Mouse (Mus musculus) forebrain, embryonic 11.5 days (tissue): ENCODE measurements around the gene Raver2. TPM values are rescaled to one million over a fixed set of nuclear protein-coding genes. Genes with fewer than 3 reads are reported as not detected.
A peak's percentile ranks its signal among the peaks of the same experiment; 100 is the strongest.

Source experiments
- ATAC-seq: fragments of 200-750 bp; cut with Nextera tagmentation; replicated peaks from 2 replicates; pipeline ENCODE4 v1.8.0; 2017; ENCODE audit warnings: moderate TSS enrichment; ENCODE audit not compliant: low FRiP score
- DNase-seq: peaks from one replicate; pipeline ENCODE4 v3.0.0-alpha.2; 2017; ENCODE audit warnings: low spot score
- H3K27ac ChIP-seq: fragments of 300-500 bp; sonication (generic); 2 replicates; pipeline ENCODE4 v1.5.1; 2014; ENCODE audit warnings: low read depth, low read length
- H3K27me3 ChIP-seq: fragments of 300-500 bp; sonication (generic); 2 replicates; pipeline ENCODE4 v1.6.1; 2014; ENCODE audit warnings: mild to moderate bottlenecking, low read length, mixed read lengths; ENCODE audit not compliant: control insufficient read depth, insufficient read depth
- H3K36me3 ChIP-seq: fragments of 300-500 bp; sonication (generic); 2 replicates; pipeline ENCODE4 v1.6.1; 2014; ENCODE audit warnings: mild to moderate bottlenecking, low read length, moderate library complexity, mixed read lengths; ENCODE audit not compliant: control insufficient read depth, insufficient read depth
- H3K4me1 ChIP-seq: fragments of 300-500 bp; sonication (generic); replicated peaks from 2 replicates; pipeline ENCODE4 v1.6.1; 2014; ENCODE audit warnings: low read length, mixed read lengths; ENCODE audit not compliant: control insufficient read depth, insufficient read depth
- H3K4me2 ChIP-seq: fragments of 300-500 bp; sonication (generic); 2 replicates; pipeline ENCODE4 v1.6.1; 2014; ENCODE audit warnings: low read depth, mild to moderate bottlenecking, low read length, moderate library complexity, mixed read lengths; ENCODE audit not compliant: severe bottlenecking
- H3K4me3 ChIP-seq: fragments of 300-500 bp; sonication (generic); 2 replicates; pipeline ENCODE4 v1.5.1; 2014; ENCODE audit warnings: low read depth, low read length
- H3K9ac ChIP-seq: fragments of 300-500 bp; sonication (generic); 2 replicates; pipeline ENCODE4 v1.6.1; 2014; ENCODE audit warnings: low read length
- H3K9me3 ChIP-seq: fragments of 300-500 bp; sonication (generic); 2 replicates; pipeline ENCODE4 v1.6.1; 2016; ENCODE audit warnings: low read length, mixed read lengths; ENCODE audit not compliant: control insufficient read depth
- WGBS: fragments of 180-500 bp; shearing (Covaris S2); extraction: QIAGEN DNeasy Blood & Tissue Kit; methylation state at CpG from one replicate; pipeline ENCODE4 v1.1.7; 2014; 5-methylcytosine and 5-hydroxymethylcytosine counted together
- polyA plus RNA-seq: library from polyadenylated mRNA; unstranded; fragments of >200 nt; fragmentation: Nextera tagmentation; extraction: Ambion mirVana; gene quantifications from 2 replicates; pipeline ENCODE4 v1.2.1, GENCODE M21; 2014

The Raver2 gene
- polyA plus RNA-seq: 13.7 and 14.0 TPM in 2 replicates

DNA sequence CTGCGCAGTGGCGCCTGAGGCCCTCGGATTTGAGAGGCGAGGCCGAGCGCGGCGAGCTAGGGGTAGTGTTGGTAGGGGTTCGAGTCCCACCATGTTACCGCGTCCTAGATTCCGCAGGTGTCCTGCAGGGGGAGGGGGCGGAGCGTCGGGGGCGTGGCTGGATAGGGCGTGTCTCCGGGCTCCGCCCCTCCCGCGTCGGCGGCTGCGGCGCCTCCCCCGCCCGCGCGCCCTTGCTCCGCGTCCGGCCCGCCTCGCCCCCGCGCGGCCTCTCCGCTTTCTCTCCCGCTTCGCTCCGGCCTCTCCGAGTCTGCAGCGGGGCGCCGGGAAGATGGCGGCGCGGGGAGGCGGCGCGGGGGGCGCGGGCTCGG, at the start of gene Raver2:
Raver2 (plus strand) TSS at position 198 of the 368 bp plus-strand sequence.
- WGBS: under 1% methylated on average over 24 of the region's 54 CpGs
- Histone ChIP-seq H3K27me3 (no peaks in the 10 kb centered on the region), H3K4me2 (peak within 1 kb of the TSS; percentile 89), H3K36me3 (no peaks in the 10 kb centered on the region), H3K4me3 (peak within 1 kb of the TSS; percentile 79), H3K9ac (peak within 1 kb of the TSS; percentile 82), H3K27ac (0 out of 2 replicates have a peak within 1 kb of the TSS, but pooled peaks have one; percentile 25), H3K4me1 (no peaks in the 10 kb centered on the region; the same call in 1 of the 2 replicates), H3K9me3 (no peaks in the 10 kb centered on the region)
- DNase-seq (peak; percentile 86), ATAC-seq (peak; percentile 82)

- DNase-seq (no peak), ATAC-seq (no peak)
- Histone ChIP-seq H3K9me3 (peaks cover 6% of the 10 kb centered on the region), H3K27me3 (no peaks in the 10 kb centered on the region), H3K4me3 (no peak within 1 kb of the TSS), H3K36me3 (no peaks in the 10 kb centered on the region), H3K27ac (no peak within 1 kb of the TSS), H3K4me2 (no peak within 1 kb of the TSS), H3K4me1 (no peaks in the 10 kb centered on the region), H3K9ac (no peak within 1 kb of the TSS)
- WGBS: 81% methylated on average over 4 of the region's 4 CpGs
These were observed 48.2 kb upstream of the Raver2 start, which contains the start of gene Gm10577 for GRCm38 (mm10) chr4:101020596-101020995. Gm10577 (minus strand) TSS chr4:101020696.

DNA sequence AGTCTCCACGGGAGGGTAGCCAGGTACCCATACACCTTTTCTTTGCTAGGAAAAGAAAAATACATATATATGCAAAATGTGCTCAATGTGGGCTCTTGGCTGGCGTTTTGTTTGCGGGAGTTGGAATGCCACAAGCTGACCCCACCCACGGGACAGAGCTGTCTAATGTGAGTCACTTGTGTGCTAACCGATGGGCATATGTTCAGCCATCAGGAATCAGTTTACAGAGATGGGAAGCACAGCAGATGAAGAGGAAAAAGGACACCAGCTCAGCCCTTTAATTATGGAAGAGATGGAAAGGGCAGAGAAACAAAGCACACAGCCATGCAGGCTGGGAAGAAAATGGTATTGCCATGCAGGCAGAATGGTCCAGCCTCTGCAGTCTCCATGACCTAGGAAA, 42.2 kb upstream of the Raver2 start:
- Histone ChIP-seq H3K27me3 (no peaks in the 10 kb centered on the region), H3K9me3 (peaks cover 6% of the 10 kb centered on the region), H3K4me2 (no peak overlapping the region), H3K27ac (no peak overlapping the region), H3K4me3 (no peak overlapping the region), H3K4me1 (no peaks in the 10 kb centered on the region), H3K36me3 (no peaks in the 10 kb centered on the region), H3K9ac (no peak overlapping the region)
- WGBS: 78% methylated on average over 5 of the region's 5 CpGs
- ATAC-seq: no peak
- DNase-seq: no peak

DNA sequence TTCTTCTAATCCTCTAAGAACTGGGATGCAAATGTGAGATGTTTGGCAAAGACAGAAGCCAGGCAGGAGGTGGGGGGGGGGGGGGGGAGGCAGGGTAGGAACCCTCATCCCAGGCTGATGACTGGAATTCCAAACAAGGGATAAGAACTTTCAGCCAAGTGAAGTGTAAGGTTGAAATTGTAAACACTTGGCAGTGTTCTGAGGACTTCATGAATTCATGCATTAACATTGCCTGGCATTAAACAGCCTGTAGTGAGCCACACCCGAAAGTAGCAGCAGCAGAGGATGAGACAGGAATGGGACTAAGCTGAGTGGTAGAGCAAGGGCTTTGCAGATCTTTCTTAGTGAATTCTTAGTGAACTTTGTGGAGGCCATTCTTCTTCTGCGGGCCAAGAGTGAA, 41.8 kb upstream of the Raver2 start:
- WGBS: 83% methylated on average over 2 of the region's 2 CpGs
- H3K27me3 ChIP-seq: no peaks in the 10 kb centered on the region
- no peaks in the 10 kb centered on the region for H3K4me1 ChIP-seq
- H3K4me2 ChIP-seq: no peak overlapping the region
- no peak overlapping the region for H3K9ac ChIP-seq
- ATAC-seq (no peak), DNase-seq (no peak)
- H3K27ac ChIP-seq: no peak overlapping the region
- peaks cover 6% of the 10 kb centered on the region for H3K9me3 ChIP-seq
- no peak overlapping the region for H3K4me3 ChIP-seq
- no peaks in the 10 kb centered on the region for H3K36me3 ChIP-seq

DNA sequence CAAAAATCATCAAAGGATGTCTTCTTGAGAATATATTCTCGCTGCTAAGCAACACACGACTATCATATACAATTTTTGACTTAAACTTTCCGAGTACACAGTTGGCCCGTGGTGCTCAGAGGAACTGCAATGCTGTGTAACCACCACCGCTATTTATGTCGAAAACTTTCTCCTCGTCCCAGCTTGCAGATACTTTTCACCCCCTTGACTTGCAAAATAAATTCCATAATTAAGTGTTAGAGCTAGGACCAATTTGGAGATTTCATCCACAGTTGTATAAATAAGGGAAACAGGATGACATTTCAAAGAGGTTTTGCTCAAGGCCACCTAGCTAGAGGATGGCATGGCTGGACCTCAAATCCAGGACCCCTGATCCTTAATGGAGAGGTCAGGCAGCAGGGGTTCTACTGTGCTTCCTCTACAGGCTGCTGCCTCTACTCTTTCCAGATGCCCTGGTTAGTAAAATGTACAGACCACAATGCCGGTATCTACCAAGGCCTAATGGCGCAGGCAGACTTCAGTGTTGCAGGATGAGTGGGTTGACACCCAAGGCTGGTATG, 40.9 kb upstream of the Raver2 start:
- Histone ChIP-seq H3K27ac (no peak overlapping the region), H3K4me3 (no peak overlapping the region), H3K9me3 (peaks cover 3% of the 10 kb centered on the region), H3K36me3 (no peaks in the 10 kb centered on the region), H3K9ac (no peak overlapping the region), H3K27me3 (no peaks in the 10 kb centered on the region), H3K4me2 (no peak overlapping the region), H3K4me1 (no peaks in the 10 kb centered on the region)
- WGBS: 92% methylated on average over 9 of the region's 9 CpGs
- ATAC-seq: no peak
- no peak for DNase-seq

DNA sequence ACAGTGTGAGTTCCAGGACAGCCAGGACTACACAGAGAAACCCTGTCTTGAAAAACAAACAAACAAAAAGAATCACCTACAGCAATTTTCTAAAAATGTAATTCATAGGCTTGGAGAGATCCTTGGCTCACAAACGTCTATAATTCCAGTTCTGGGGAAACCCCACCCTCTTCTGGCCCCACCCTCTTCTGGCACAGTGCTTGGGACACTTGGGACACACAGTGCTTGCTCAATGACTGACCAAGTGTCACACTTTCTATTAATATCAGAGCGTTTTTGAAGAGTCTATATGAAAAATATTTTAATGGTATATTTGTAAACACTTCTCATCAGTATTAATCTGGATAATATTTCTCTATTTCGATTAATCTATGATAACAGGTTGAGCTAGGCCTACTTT, 35.7 kb upstream of the Raver2 start:
- WGBS: 75% methylated on average over 3 of the region's 3 CpGs

DNA sequence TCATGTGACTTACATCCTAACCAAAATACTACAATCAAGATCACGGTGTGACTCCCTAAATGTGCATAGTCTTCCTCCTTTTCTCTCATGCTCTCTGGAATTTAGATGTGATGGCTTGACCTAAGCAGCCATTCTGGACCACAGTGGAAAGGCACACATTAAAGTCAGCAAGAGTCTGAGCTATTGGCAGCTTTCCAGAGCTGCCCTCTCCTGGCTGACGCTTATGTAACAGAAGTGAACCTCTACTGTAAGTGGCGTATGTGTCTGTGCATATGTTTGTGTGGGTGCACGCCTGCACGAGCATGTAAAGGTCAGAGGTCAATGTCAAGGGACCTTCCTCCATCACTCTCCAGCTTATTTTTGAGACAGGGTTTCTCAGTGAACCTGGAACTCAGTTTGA, 33.7 kb upstream of the Raver2 start:
- H3K9me3 ChIP-seq: no peaks in the 10 kb centered on the region
- no peak for DNase-seq
- H3K27ac ChIP-seq: no peak overlapping the region
- no peaks in the 10 kb centered on the region for H3K27me3 ChIP-seq
- WGBS: 89% methylated on average over 5 of the region's 5 CpGs
- no peaks in the 10 kb centered on the region for H3K4me1 ChIP-seq
- no peaks in the 10 kb centered on the region for H3K36me3 ChIP-seq
- no peak overlapping the region for H3K4me2 ChIP-seq
- H3K4me3 ChIP-seq: no peak overlapping the region
- ATAC-seq: no peak
- H3K9ac ChIP-seq: no peak overlapping the region

More for the DNA sequence above, 35.7 kb upstream of the Raver2 start:
- no peak overlapping the region for H3K9ac ChIP-seq
- H3K9me3 ChIP-seq: no peaks in the 10 kb centered on the region
- H3K27ac ChIP-seq: no peak overlapping the region
- DNase-seq (no peak), ATAC-seq (no peak)
- H3K36me3 ChIP-seq: no peaks in the 10 kb centered on the region
- H3K4me3 ChIP-seq: no peak overlapping the region
- no peak overlapping the region for H3K4me2 ChIP-seq
- H3K27me3 ChIP-seq: no peaks in the 10 kb centered on the region
- H3K4me1 ChIP-seq: no peaks in the 10 kb centered on the region

DNA sequence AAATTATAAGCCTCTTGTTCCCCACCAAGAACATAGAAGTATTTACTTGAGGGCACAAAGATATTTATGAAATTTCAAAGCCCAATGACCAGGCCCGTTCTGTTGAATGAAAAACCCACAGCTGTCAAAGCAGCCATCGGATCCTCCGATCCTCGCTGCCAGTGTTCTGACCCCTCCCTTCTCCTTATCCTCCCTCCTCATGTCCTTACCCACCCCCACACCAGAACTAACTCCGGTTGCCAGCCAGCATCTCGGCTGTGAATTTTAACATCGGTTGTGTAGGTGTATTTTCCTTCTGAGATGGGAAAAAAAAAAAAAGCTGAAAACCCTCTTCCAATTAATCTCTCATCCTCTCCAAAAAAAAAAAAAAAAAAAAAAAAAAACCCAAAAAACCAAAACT, 31.6 kb upstream of the Raver2 start:
- Histone ChIP-seq H3K27ac (no peak overlapping the region), H3K27me3 (no peaks in the 10 kb centered on the region), H3K4me3 (no peak overlapping the region), H3K9me3 (no peaks in the 10 kb centered on the region), H3K36me3 (no peaks in the 10 kb centered on the region), H3K4me2 (no peak overlapping the region), H3K4me1 (no peaks in the 10 kb centered on the region), H3K9ac (no peak overlapping the region)
- 80% methylated on average over 7 of the region's 7 CpGs for WGBS
- ATAC-seq: no peak
- DNase-seq: no peak

DNA sequence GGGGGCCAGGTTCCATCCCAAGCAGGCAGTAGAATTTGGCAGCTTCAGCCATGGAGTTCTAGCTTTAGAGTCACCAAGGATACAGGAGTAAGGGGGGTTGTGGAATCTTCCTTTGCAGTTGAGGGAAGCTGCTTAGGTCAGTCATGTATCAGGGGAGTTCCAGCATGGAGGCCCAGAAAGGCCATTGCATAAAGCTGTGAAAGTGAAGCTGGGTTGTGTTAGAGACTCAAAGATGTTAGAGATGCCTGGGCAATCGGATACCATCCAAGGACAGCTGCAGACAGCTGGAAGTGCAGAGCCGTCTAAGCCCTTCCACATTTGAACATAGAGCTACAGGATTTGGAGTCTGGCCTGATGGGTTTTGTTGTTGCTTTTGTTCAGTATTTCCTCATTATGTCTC, 25.1 kb upstream of the Raver2 start:
- Histone ChIP-seq H3K9ac (no peak overlapping the region), H3K4me1 (no peaks in the 10 kb centered on the region), H3K27me3 (no peaks in the 10 kb centered on the region), H3K27ac (no peak overlapping the region), H3K4me2 (no peak overlapping the region), H3K36me3 (no peaks in the 10 kb centered on the region), H3K9me3 (no peaks in the 10 kb centered on the region), H3K4me3 (no peak overlapping the region)
- 73% methylated on average over 2 of the region's 2 CpGs for WGBS
- ATAC-seq: no peak
- no peak for DNase-seq
